Mouse (Mus musculus) hindbrain, postnatal 0 days (tissue): ENCODE measurements at regions not wholly inside any gene's neighbourhood (a gene's known extent, or its start where the extent isn't known, plus 50 kb on each side); places are given as distances from the start of the nearest gene placed in this dataset.
A peak's percentile ranks its signal among the peaks of the same experiment; 100 is the strongest.

ENCODE experiments used
- ATAC-seq: fragments of 200-750 bp; cut with Nextera tagmentation; 2 replicates; pipeline ENCODE4 v1.8.0; 2017; ENCODE audit warnings: mild to moderate bottlenecking, moderate TSS enrichment, moderate library complexity
- DNase-seq: peaks from one replicate; pipeline ENCODE4 v3.0.0-alpha.2; 2015; ENCODE audit warnings: low spot score
- H3K27ac ChIP-seq: fragments of 300-500 bp; sonication (generic); 2 replicates; pipeline ENCODE4 v1.5.1; 2014; ENCODE audit warnings: mild to moderate bottlenecking
- H3K27me3 ChIP-seq: fragments of 300-500 bp; sonication (generic); 2 replicates; pipeline ENCODE4 v1.6.1; 2014; ENCODE audit warnings: low read length, mixed read lengths; ENCODE audit not compliant: insufficient read depth
- H3K36me3 ChIP-seq: fragments of 300-500 bp; sonication (generic); 2 replicates; pipeline ENCODE4 v1.6.1; 2014; ENCODE audit warnings: low read length, mixed read lengths; ENCODE audit not compliant: insufficient read depth
- H3K4me1 ChIP-seq: fragments of 300-500 bp; sonication (generic); 2 replicates; pipeline ENCODE4 v1.6.1; 2014; ENCODE audit warnings: antibody characterized with exemption, low read length, mixed read lengths; ENCODE audit not compliant: insufficient read depth
- H3K4me2 ChIP-seq: fragments of 300-500 bp; sonication (generic); 2 replicates; pipeline ENCODE4 v1.6.1; 2014; ENCODE audit warnings: low read depth, mild to moderate bottlenecking, low read length, moderate library complexity, mixed read lengths
- H3K4me3 ChIP-seq: fragments of 300-500 bp; sonication (generic); 2 replicates; pipeline ENCODE4 v1.5.1; 2014; ENCODE audit warnings: low read length
- H3K9ac ChIP-seq: fragments of 300-500 bp; sonication (generic); replicated peaks from 2 replicates; pipeline ENCODE4 v1.6.1; 2014; ENCODE audit warnings: mild to moderate bottlenecking, low read length, moderate library complexity, mixed read lengths
- H3K9me3 ChIP-seq: fragments of 300-500 bp; sonication (generic); 2 replicates; pipeline ENCODE4 v1.6.1; 2016; ENCODE audit warnings: low read length, mixed read lengths
- CTCF ChIP-seq: IDR thresholded peaks from 2 replicates; pipeline ENCODE4 v1.5.1; 2016; ENCODE audit warnings: antibody characterized with exemption, control low read depth, low read depth
- WGBS: fragments of 180-500 bp; shearing (Covaris S2); extraction: QIAGEN DNeasy Blood & Tissue Kit; methylation state at CpG from one replicate; pipeline ENCODE4 v1.1.7; 2014; 5-methylcytosine and 5-hydroxymethylcytosine counted together

GRCm38 (mm10) chr6:51033835-51034234, 379.6 kb upstream of the Npvf start:
- ATAC-seq = no peak
- Histone ChIP-seq H3K27ac (no peak overlapping the region), H3K4me2 (no peak overlapping the region), H3K4me1 (0 out of 2 replicates have a peak, but pooled peaks cover 3% of the 10 kb centered on the region), H3K9ac (no peak overlapping the region), H3K9me3 (no peaks in the 10 kb centered on the region), H3K4me3 (no peak overlapping the region), H3K27me3 (no peaks in the 10 kb centered on the region), H3K36me3 (no peaks in the 10 kb centered on the region)
- DNase-seq = no peak
- 80% methylated on average over 6 of the region's 6 CpGs for WGBS
- no peak for TF ChIP-seq CTCF

DNA sequence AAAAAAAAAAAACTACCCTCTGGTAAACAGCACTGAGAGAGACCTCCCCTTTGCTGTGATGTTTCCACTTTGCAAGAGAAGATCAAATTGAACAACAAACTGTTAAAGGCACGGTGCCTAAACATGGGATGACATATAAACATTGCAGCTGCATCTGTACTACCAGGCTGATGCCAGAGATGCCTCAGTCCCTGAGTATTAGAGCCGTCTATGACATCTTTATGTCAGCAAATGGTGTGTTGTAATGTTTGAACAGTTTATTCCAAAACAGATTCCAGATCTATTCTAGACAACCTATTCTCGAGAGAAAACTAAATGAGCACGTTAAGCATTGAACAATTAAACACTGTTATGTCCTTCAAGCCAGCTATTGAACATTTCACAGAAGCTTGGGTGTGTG, 381.8 kb upstream of the Npvf start:
- no peak for TF ChIP-seq CTCF
- no peaks in the 10 kb centered on the region for H3K36me3 ChIP-seq
- WGBS = 52% methylated on average over 4 of the region's 4 CpGs
- H3K27me3 ChIP-seq = no peaks in the 10 kb centered on the region
- no peak overlapping the region for H3K27ac ChIP-seq
- H3K4me2 ChIP-seq = no peak overlapping the region
- no peak for ATAC-seq
- DNase-seq = no peak
- H3K9ac ChIP-seq = no peak overlapping the region
- H3K9me3 ChIP-seq = no peaks in the 10 kb centered on the region
- no peaks in the 10 kb centered on the region for H3K4me1 ChIP-seq
- H3K4me3 ChIP-seq = no peak overlapping the region

- ATAC-seq (no peak), DNase-seq (no peak)
- no peaks in the 10 kb centered on the region for H3K9me3 ChIP-seq
- H3K9ac ChIP-seq = no peak overlapping the region
- no peak for TF ChIP-seq CTCF
- no peaks in the 10 kb centered on the region for H3K27me3 ChIP-seq
- no peak overlapping the region for H3K4me2 ChIP-seq
- H3K4me3 ChIP-seq = no peak overlapping the region
- H3K4me1 ChIP-seq = no peaks in the 10 kb centered on the region
- whole genome bisulfite sequencing = 21% methylated on average over 1 of the region's 1 CpGs
- H3K27ac ChIP-seq = no peak overlapping the region
- H3K36me3 ChIP-seq = no peaks in the 10 kb centered on the region
These were observed 382.3 kb upstream of the Npvf start for GRCm38 (mm10) chr6:51036553-51036952.

GRCm38 (mm10) chr6:51036956-51037355, 382.7 kb upstream of the Npvf start:
- no peaks in the 10 kb centered on the region for H3K4me1 ChIP-seq
- H3K9me3 ChIP-seq = no peaks in the 10 kb centered on the region
- ATAC-seq (no peak), DNase-seq (no peak)
- H3K4me3 ChIP-seq = no peak overlapping the region
- H3K4me2 ChIP-seq = no peak overlapping the region
- no peak overlapping the region for H3K9ac ChIP-seq
- TF ChIP-seq CTCF = no peak
- no peak overlapping the region for H3K27ac ChIP-seq
- no peaks in the 10 kb centered on the region for H3K36me3 ChIP-seq
- no peaks in the 10 kb centered on the region for H3K27me3 ChIP-seq
- WGBS = 67% methylated on average over 4 of the region's 4 CpGs

DNA sequence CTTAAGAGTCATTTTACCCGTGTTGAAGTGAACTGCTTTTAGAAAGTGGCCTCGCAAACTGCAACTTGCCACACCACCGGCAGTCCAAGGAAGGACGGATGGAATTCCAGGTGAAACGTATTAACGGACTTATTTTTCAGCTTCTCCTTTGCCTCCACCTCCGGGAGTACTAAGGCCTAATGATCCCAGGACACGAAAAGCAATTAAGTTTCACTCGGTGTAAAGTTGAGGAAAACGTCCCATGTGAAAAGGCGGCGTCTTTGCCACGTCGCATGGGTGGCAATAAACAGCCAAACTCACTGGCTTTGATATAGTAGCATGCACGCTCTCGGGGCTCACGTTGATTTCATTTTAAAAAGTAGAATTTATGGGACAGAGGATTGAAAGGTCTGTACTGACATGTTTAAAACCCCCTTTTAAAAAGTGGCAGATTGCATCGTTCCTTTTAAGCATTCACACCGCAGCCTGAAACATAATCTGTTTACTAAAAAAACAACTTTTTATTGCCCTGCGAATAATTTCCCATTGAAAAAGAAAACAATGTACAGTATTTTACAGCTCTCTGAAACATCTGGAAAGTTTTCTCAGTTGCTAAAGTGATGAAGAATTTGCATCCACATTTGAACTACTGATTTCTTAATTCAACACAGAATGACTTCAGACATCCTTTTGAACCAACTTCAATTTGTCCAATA, 385.4 kb upstream of the Npvf start:
- ATAC-seq (no peak), DNase-seq (no peak)
- Histone ChIP-seq H3K9me3 (no peaks in the 10 kb centered on the region), H3K27me3 (no peaks in the 10 kb centered on the region), H3K36me3 (no peaks in the 10 kb centered on the region), H3K9ac (no peak overlapping the region), H3K4me1 (no peaks in the 10 kb centered on the region), H3K4me2 (no peak overlapping the region), H3K27ac (no peak overlapping the region), H3K4me3 (no peak overlapping the region)
- TF ChIP-seq CTCF = no peak
- 88% methylated on average over 20 of the region's 20 CpGs for WGBS

DNA sequence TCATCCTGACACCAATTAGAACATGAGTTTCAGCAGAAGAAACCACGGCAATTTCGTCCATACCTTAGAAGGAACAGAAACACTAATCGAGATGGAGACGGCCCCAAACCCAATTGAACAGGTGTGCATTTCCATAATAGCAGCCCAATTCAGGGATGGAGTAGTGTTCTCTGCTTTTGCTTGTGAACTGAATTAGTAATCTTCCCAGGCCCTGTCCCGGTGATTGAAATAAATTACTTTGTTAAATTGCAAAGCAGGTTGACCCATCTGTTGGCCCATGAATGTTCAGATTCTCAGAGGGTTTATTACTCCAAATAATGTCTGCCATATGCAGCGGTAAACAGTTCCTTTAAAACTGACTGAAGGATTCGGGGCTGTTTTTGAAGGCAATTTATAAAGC, 388.5 kb upstream of the Nfe2l3 start:
- DNase-seq = no peak
- Histone ChIP-seq H3K27ac (no peak overlapping the region), H3K4me1 (no peaks in the 10 kb centered on the region), H3K4me3 (no peak overlapping the region), H3K27me3 (no peaks in the 10 kb centered on the region), H3K36me3 (no peaks in the 10 kb centered on the region), H3K4me2 (no peak overlapping the region), H3K9ac (no peak overlapping the region), H3K9me3 (no peaks in the 10 kb centered on the region)
- no peak for ATAC-seq
- no peak for TF ChIP-seq CTCF
- WGBS = 67% methylated on average over 7 of the region's 7 CpGs

- Histone ChIP-seq H3K4me1 (no peaks in the 10 kb centered on the region), H3K27ac (no peak overlapping the region), H3K36me3 (no peaks in the 10 kb centered on the region), H3K4me2 (no peak overlapping the region), H3K4me3 (no peak overlapping the region), H3K27me3 (no peaks in the 10 kb centered on the region), H3K9me3 (no peaks in the 10 kb centered on the region), H3K9ac (no peak overlapping the region)
- ATAC-seq (no peak), DNase-seq (peak; percentile 28)
- 66% methylated on average over 14 of the region's 14 CpGs for WGBS
- TF ChIP-seq CTCF = no peak
These were observed 387.6 kb upstream of the Nfe2l3 start for GRCm38 (mm10) chr6:51044873-51045272.
